In the genomic region with DNA sequence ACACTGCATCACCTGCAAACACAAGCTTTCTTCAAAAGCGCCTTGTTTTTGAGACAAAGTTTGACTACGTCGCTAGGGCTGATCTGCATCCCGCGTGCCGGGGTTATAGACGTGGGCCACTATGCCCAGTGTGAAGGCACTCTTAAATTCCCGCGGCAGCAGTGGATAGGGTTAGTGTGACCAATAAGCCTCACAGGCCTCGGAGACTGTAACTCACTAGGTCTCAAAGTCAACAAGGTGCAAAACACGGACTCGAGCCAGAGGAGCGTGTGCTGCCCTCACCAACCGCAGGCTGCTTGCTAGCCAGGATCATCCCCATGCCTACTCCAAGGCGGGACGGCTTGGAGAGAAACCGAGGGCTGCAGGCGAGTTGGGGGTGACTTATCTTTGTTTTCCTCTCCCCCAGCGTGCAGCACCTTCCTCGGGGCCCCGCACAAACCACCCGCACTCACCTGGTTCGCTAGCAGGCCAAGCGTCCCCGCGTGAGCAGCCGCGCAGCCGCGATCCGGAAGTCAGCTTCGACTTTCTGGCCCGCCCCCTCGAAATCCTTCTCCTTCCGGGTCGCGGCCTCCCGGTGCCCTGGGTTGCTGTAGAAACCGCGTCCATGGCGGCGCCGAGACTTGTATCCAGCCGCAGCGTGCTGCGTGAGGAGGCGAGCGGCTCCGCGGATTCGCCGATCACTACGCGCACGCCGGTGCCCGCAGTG, we compare ENCODE assay signal across 8 mouse cellular contexts. TPM values are rescaled to one million over a fixed set of nuclear protein-coding genes. Genes with fewer than 3 reads are reported as not detected.
DNase-seq lines count a peak whose midpoint lies in the region; ATAC-seq and TF ChIP-seq lines count a peak whose summit lies in the region.

A gene (plus strand): TSS at position 582 of the 706 bp plus-strand sequence.

- no peaks in the 10 kb centered on the region for H3K27me3 ChIP-seq in forebrain, embryonic 15.5 days
- H3K27me3 ChIP-seq in lung, embryonic 14.5 days (ENCODE audit: insufficient read depth, low read length): no peaks in the 10 kb centered on the region
- no peaks in the 10 kb centered on the region for H3K27me3 ChIP-seq in thymus, adult 2 months (ENCODE audit: control insufficient read depth, insufficient read depth, low read length)

- peak within 1 kb of the TSS; percentile 73 for H3K9ac ChIP-seq in forebrain, embryonic 15.5 days (replicated peaks)
- H3K9ac ChIP-seq in lung, embryonic 14.5 days: peak within 1 kb of the TSS; percentile 69

- peak within 1 kb of the TSS; percentile 96 for H3K4me3 ChIP-seq in forebrain, embryonic 15.5 days
- peak within 1 kb of the TSS; percentile 74 for H3K4me3 ChIP-seq in layer of hippocampus, adult 2 months
- H3K4me3 ChIP-seq in lung, embryonic 14.5 days (ENCODE audit: low read depth, low read length): peak within 1 kb of the TSS; percentile 78
- H3K4me3 ChIP-seq in olfactory bulb, adult 2 months (ENCODE audit: insufficient read depth, low read depth, low read length): peak within 1 kb of the TSS; percentile 50
- H3K4me3 ChIP-seq in thymus, adult 2 months (ENCODE audit: control insufficient read depth, insufficient read depth, low read length): peak within 1 kb of the TSS; percentile 87

- no peaks in the 10 kb centered on the region for H3K9me3 ChIP-seq in forebrain, embryonic 15.5 days
- H3K9me3 ChIP-seq in lung, embryonic 14.5 days (ENCODE audit: low read depth, low read length): no peaks in the 10 kb centered on the region

- H3K4me1 ChIP-seq in forebrain, embryonic 15.5 days: peaks cover 24% of the 10 kb centered on the region
- H3K4me1 ChIP-seq in lung, embryonic 14.5 days (ENCODE audit: insufficient read depth): peaks cover 2% of the 10 kb centered on the region; the same call in 1 of the 2 replicates
- H3K4me1 ChIP-seq in olfactory bulb, adult 2 months (ENCODE audit: control insufficient read depth, insufficient read depth, low read length): peaks cover 24% of the 10 kb centered on the region
- H3K4me1 ChIP-seq in thymus, adult 2 months (replicated peaks; ENCODE audit: control insufficient read depth, insufficient read depth, low read length): peaks cover 9% of the 10 kb centered on the region

- H3K36me3 ChIP-seq in forebrain, embryonic 15.5 days: peaks cover 21% of the 10 kb centered on the region
- H3K36me3 ChIP-seq in lung, embryonic 14.5 days (ENCODE audit: insufficient read depth): peaks cover 31% of the 10 kb centered on the region
- H3K36me3 ChIP-seq in thymus, adult 2 months (ENCODE audit: control insufficient read depth, insufficient read depth, low read length): peaks cover 2% of the 10 kb centered on the region

- intact Hi-C loops in heart, postnatal 36 days (cut with DNase I): loop anchor here (2.0 to 10.0 kb wide), 5 partner anchors 48 to 321 kb away; a partner anchor contains a TSS

- TF ChIP-seq CTCF in layer of hippocampus, adult 2 months (conservative IDR thresholded peaks at IDR 0.05): peak; percentile 37
- no peak for TF ChIP-seq CTCF in lung, embryonic 14.5 days (IDR thresholded peaks at IDR 0.05; ENCODE audit: low read depth)
- 0 out of 2 replicates have a peak, but pooled peaks have one; percentile 4 for TF ChIP-seq CTCF in olfactory bulb, adult 2 months (IDR thresholded peaks at IDR 0.05; ENCODE audit: insufficient read depth, low read depth, low read length)
- TF ChIP-seq CTCF in thymus, adult 2 months (IDR thresholded peaks at IDR 0.05; ENCODE audit: borderline replicate concordance, control insufficient read depth, extremely low read depth, insufficient read depth, low read length, poor library complexity): no peak

- ATAC-seq in forebrain, embryonic 15.5 days (replicated peaks): peak; percentile 99
- peak; percentile 97 for ATAC-seq in lung, embryonic 14.5 days (ENCODE audit: insufficient read depth)

- peak within 1 kb of the TSS; percentile 80 for H3K4me2 ChIP-seq in forebrain, embryonic 15.5 days (replicated peaks)
- H3K4me2 ChIP-seq in lung, embryonic 14.5 days: peak within 1 kb of the TSS; percentile 65

- under 1% methylated on average over 57 of the region's 57 CpGs for WGBS in forebrain, embryonic 15.5 days
- WGBS in lung, embryonic 14.5 days: under 1% methylated on average over 57 of the region's 57 CpGs
- WGBS in olfactory bulb, adult 2 months: under 1% methylated on average over 57 of the region's 57 CpGs
- WGBS in thymus, adult 2 months: under 1% methylated on average over 57 of the region's 57 CpGs

- DNase-seq in ES-CJ7 (ENCODE audit: low read depth, low spot score): peak; percentile 89
- peak; percentile 85 for DNase-seq in cerebellum, adult 11 months
- DNase-seq in heart, postnatal 36 days: peak; percentile 90 to 91
- peak; percentile 94 for DNase-seq in layer of hippocampus, adult 2 months (ENCODE audit: low spot score in 2 of 2)
- DNase-seq in lung, embryonic 14.5 days: peak; percentile 96
- peak; percentile 91 for DNase-seq in thymus, adult 2 months

- 0 out of 2 replicates have a peak, but pooled peaks have one; percentile 29 for TF ChIP-seq POLR2A in olfactory bulb, adult 2 months (IDR thresholded peaks at IDR 0.05; ENCODE audit: insufficient read depth, low read depth, low read length)
- TF ChIP-seq POLR2A in thymus, adult 2 months (IDR thresholded peaks at IDR 0.05; ENCODE audit: control insufficient read depth, extremely low read depth, insufficient read depth, low read length, poor library complexity): peak; percentile 29; the same call in 1 of the 2 replicates

- peak within 1 kb of the TSS; percentile 88 for H3K27ac ChIP-seq in forebrain, embryonic 15.5 days (replicated peaks)
- H3K27ac ChIP-seq in layer of hippocampus, adult 2 months: peak within 1 kb of the TSS; percentile 92
- peak within 1 kb of the TSS; percentile 44 for H3K27ac ChIP-seq in lung, embryonic 14.5 days (ENCODE audit: low read depth)
- peak within 1 kb of the TSS; percentile 4 for H3K27ac ChIP-seq in olfactory bulb, adult 2 months (ENCODE audit: insufficient read depth, low read depth, low read length)
- H3K27ac ChIP-seq in thymus, adult 2 months (ENCODE audit: control insufficient read depth, insufficient read depth, low read length): no peak within 1 kb of the TSS

RNA-seq across cellular contexts. Expression of the gene that starts here (rescaled TPM):
- 2.7 and 3.4 TPM in 2 replicates for polyA plus RNA-seq in forebrain, embryonic 15.5 days (2015; fragmentation: Nextera tagmentation; extraction: Ambion mirVana)
- under 1 TPM; 0.33 to 0.35 TPM for total RNA-seq in heart, postnatal 36 days (2021)
- total RNA-seq in layer of hippocampus, adult 2 months (2021): 1 to 10 TPM; 4.9 to 5.4 TPM
- 3.1 and 3.2 TPM in 2 replicates for polyA plus RNA-seq in lung, embryonic 14.5 days (2014; fragmentation: Nextera tagmentation; extraction: Ambion mirVana)
- not detected in 2 replicates for polyA plus RNA-seq in olfactory bulb, adult 2 months (2012; ENCODE audit: insufficient read depth, insufficient read length, low replicate concordance, missing spikeins)
- 1.1 TPM in 2 replicates for polyA plus RNA-seq in thymus, adult 2 months (2012; rRNA removed)

Comparison
In these comparisons a context has a peak if more than half of its experiments do, and no peak if none do; other contexts are left out.
1. RNA of the gene that starts here (total RNA-seq): 4.9 to 5.4 TPM in layer of hippocampus, adult 2 months; 0.33 to 0.35 TPM in heart, postnatal 36 days; every median in the first group is over 4 times any median in the second.
2. Peak in DNase-seq in heart, postnatal 36 days; RNA of the gene not detected or under 1 TPM.
3. CTCF ChIP-seq: peak in layer of hippocampus, adult 2 months (single experiment) and olfactory bulb, adult 2 months (single experiment); none in lung, embryonic 14.5 days (single experiment) and thymus, adult 2 months (single experiment).
4. Peak in every context shown above with its lines, with median percentiles within 50 percentile points of each other: DNase-seq and H3K4me3 ChIP-seq.